Mouse (Mus musculus) cerebellum, adult 11-12 months (tissue): ENCODE results near the gene Rsu1.
"Not testable (repeated sequence)": the region's sequence is repeated elsewhere in the genome, so short reads cannot be mapped to it uniquely, and the experiment has no call there.

Experiments
- DNase-seq: peaks from one replicate; pipeline ENCODE4 v3.0.0; 2022

The Rsu1 gene

DNA sequence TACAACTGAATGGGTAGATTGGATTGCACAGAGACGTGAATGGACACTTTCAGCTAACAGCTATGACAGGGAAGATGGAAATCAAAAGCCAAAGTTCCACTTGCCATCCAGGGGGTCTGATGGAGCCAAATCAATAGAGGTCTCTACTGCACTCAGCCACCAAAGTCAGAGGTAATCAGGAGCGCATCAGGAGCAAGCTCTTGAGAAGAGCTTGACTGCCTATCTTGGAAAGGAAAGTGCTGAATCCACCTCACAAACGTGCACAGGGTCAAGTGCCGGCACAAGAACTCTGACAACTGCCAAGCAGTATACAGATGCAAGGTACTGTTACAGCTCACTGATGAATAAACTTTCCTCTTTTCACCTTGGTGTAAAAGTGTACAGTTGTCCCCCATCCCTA is 47.8 kb downstream of the Rsu1 start:
- DNase-seq: no peak

DNA sequence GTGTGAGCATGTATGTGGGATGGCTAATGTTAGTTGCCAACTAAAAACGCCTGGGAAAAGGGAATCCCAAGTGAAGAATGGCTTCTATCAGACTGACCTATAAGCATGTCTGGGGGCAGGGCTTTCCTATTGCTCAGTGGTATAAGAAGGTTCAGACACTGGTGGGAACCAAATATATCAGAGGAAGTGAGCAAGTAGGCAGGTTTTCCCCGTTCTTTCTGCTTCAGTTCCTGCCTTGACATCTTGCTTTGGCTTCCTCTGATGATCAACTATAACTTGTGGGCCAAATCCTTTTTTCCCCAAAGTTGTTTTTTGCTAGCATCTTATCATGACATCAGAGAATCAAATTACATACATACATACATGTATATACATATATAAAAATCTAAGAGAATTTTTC is 51.1 kb downstream of the Rsu1 start:
- DNase-seq: no peak

DNA sequence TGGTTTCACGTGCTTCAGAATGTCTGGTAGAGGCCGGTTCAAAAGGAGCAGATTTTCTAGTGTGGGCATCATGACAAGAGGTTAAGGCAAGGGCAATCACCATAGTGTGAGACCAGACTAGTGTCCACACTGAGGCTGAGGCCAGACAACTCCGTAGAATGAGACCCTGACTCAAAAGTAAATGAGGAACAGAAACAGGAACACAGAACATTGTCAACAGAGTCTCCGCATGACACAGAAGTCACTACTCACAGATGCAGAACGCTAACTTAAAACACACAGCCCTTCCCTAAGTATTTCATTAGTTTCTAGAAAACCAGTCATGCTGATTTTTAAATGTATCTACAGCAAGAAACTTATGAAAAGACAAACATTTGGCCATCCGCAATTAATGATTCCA is 53.1 kb downstream of the Rsu1 start:
- DNase-seq: no peak

DNA sequence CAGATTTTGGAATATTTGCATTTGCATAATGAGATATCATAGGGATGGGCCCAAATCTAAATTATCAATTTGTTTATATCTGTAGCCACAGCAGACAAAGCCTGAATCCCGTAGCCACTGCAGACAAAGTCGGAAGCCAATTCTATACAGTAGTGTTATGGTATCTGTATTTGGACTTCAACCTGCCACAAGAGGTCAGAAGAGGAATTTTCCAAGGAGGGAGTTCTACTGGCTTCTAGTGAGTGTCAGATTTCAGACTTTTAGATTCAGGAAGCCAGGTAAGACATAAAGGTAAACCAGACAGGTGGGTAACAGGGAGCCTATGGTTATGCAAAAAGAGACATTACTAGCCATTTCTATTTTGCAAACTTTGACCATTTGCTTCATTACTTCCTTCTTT is 64.4 kb downstream of the Rsu1 start:
- DNase-seq: no peak

DNA sequence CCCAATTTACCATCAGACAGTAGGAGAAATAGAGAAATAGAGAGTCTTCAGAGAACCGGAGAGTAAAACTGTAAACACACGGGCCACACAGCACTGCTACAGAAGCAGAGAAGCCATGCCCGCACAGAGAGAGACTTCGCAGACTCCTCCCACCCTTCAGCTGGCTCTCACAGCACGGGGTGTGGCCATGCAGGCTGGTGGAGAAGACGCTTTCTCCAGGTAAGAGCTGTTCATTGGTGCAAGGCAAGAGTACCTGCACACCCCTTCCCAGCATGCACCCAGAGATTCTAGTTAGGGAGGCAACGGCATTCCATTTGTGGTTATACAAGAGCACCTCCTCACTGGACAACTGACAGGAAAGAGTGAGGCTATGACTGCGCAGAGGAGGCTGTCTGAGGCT is 64.8 kb downstream of the Rsu1 start:
- no peak for DNase-seq

DNA sequence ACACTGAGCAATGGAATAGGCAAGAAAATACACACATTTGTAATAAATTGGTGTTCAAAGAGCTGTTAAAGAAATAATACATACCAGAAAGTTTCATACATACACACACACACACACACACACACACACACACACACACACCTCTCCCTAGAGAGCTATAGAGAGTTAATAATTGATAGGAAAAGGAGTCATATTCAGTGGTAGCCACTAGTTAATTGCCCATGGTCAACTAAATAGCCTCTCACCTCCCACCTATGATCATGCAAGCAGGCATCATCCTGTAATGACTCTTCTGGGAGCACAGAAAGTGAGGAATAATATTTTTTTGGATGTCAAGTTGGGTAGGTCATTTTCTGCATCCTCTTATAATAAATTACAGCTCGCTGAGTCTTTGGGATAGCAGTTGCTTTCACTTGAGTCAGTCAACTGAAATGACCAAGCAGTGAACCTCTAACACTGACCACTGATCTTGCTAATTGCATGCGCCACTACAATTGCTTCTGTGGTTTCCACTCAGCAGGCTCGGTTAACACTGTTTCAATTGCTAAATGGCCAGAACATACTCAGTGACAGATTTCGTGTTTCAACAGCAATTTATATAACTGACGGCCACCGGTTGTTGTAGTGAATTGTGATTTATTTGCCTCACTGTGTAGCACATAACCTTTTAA is 68.3 kb downstream of the Rsu1 start:
- DNase-seq: no peak

DNA sequence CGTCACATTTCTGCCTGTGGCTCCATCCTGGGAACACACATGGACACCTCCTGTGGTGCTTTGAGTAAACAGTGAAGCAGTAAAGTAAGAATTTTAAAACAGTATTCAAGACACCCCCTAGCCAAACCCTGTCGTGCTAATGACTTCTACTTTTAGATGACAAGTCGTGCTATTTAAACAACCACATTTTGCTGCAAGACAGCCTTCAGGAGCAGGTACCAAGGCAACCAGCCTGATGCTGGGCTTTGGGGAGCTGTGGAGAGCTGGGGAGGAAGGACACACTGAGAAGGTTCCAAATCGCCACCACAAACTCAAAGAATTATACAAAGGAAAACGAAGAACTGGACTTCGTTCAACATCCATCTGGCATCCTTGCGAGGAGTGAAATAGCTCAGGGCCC is 71.5 kb downstream of the Rsu1 start:
- DNase-seq: no peak

DNA sequence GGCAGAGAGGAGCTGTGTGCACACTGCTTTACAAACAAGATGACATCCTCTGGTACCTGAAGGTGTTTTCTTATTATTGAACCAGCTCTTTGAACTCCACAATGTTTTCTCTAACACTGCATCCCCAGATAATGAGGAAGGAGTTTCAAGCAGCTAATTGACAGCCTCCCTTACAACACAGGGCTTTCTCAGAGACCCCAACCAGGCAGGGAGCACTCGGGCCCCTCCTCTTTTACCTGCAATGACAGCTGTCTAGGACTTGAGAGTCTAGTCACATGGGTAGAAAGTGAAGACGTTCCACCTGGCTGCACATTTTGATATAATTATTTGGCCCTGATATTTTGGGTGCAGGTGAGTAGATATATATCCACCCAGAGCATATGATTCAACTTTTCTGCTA is 72.2 kb downstream of the Rsu1 start:
- DNase-seq: no peak

DNA sequence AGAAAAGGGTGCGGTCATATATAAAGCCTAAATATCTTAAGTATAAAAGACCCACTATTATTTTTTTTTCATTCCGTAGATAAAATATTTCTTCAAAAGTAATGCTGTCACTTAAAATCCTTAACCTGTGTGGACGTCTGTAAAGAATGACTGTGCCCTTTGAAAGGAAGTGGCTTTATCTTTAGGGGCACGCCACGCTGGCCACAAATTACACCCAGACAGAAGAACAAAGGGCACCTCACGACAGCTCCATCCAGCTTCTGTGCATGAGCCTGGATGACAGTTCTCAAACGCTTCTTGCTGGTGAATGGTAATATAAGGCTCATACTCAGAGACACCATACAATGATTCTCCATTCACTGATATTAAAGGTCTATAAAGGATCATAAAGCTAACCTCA is 75.7 kb downstream of the Rsu1 start:
- no peak for DNase-seq

DNA sequence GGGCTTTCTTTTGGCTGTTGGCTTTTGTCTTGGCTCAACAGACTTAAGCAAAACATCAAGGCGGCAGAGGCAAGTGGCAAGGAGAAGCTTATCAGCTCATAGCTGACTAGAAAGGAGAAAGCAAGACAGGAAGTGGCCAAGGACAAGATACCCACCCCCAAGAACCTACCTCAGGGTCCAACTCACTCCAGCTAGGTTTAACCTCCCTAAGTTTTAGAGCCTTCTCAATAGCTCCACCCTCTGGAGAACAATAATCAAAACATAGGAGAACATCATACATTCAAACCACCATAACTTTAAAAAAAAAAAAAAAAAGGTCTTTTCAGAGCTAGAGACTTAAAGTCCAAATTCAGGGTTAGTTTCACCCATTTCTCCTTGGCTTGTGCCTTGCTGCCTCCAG is 79.1 kb downstream of the Rsu1 start:
- no peak for DNase-seq

DNA sequence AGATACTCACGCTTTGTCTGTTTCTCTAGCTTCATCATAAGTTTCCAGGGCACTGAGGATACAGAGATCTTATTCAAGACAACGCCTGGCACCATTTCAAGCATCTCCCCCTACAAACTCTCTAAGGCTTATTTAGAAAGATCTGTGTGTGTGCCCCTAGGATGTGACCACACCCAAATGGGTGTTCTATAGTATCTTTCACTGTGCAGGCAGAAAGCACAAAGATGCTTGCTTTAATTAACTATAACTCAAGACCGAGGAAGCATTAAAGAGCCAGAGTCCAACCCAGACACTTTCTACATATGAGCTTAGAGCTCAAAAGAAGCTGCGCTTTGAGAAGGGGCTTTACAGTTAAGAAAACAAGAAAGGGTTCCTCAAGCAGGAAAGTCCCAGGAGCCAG is 80.4 kb downstream of the Rsu1 start:
- DNase-seq: no peak

DNA sequence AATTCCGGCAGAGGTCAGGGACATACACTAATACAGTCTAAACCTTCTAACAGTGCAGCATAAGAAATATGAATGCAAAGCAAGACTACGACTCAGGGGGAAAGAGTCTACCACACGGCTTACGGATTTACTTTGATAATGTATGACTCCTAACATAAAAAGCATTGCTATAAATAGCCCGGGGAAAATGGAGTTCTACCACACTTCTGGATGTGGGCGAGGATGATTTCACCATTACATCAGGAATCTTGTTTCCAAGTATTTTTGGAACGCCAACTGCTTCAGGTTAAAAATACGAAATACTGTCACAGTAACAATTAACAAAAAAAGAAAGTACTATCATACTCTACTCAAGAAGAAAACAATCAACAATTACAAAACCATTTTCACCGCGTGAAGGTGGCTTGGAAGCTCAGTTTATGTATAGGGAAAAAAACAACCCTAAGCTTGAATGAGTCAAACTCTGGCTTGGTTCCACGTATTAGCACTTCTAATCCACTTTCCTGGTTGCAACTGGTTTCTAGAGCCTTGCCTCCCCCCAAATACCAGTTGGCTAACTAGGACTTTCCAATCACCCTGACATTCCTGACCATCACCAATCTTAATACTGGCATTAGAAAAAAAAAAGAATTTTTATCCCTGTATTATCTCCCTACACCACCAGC is 82.3 kb downstream of the Rsu1 start:
- DNase-seq: no peak

DNA sequence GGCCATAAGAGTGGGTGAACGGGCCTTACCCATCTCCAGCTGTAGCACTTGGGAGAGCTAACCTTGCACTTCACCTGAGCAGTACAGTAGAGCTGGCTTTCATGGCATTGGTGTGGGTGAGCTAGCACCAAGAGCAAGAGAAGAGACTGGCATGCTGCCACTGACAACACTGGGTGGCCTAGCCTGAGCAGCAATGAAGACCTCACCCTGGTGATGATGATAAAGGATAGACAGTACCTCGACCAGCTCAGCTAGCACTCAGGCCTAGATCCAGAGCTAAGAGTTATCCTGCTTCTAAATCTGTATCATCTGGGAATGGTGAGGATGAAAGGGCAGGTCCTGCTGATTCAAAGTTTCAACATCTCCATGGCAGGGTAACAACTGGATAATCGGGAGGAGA is 88.1 kb downstream of the Rsu1 start:
- no peak for DNase-seq

DNA sequence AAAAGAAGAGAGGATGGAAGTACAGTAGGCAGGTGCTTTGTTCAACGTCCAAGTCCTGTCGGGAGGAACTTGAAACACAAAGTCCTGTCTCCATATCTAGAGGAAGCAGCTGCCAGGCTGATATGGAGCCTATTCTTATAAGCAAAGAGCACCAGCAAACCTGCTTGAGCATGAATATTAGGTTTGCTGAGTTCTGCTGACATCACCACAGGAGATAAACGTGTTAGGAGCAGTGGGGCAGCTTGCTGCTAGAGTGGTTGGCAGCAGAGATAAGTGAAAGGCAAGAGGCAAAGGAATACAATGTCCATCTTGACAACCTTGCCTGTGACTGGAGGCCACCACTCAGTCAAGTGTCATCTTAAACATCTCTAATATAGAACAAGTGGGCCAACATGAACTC is 89.3 kb downstream of the Rsu1 start:
- not testable (repeated sequence) for DNase-seq

DNA sequence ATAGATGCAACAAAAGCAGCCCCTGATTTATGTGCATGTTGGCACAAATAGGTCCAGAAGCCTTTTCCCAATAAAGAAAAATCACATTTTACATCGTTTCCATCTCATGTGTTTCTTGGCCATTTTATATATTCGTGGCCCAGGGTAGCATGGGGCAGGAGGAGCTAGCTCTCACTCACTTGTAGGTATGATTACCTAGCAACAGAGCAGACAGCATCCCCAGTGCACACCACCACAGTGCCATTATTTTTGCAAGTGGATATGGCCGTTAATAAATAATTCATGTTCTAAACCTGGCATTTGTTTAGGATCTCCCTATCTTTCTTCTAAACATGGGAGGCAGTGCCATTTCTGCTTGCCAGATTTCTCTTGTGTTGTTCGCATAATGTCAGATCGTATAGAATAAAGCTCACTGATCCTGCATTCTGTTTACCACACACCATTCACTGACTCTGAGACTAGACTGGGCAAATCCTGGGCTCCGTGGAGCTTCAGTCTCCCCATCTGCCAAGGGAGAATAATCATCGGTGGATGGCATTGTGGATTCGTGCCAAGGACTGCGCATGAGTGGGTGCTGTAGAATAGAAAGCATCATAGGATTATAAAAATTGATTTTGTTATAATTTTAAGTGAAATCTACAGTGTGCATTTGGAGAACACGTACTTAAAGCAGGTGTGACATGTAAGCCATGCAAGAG is 93.4 kb downstream of the Rsu1 start:
- DNase-seq: no peak

DNA sequence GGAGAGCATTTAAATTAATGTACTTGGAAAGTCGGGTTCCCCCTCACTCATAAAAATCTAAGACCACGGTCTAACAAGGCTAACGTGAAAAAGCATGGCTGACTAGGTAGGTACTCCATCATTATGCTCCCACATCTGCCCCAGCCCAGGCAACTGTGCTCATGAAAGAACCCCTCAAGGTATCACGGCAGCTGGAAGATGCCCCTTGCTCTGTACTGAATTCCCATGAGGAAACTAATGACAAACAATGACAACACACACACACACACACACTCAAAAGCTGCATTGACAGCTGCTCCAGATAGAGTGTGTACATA is 95.0 kb downstream of the Rsu1 start:
- DNase-seq: no peak

DNA sequence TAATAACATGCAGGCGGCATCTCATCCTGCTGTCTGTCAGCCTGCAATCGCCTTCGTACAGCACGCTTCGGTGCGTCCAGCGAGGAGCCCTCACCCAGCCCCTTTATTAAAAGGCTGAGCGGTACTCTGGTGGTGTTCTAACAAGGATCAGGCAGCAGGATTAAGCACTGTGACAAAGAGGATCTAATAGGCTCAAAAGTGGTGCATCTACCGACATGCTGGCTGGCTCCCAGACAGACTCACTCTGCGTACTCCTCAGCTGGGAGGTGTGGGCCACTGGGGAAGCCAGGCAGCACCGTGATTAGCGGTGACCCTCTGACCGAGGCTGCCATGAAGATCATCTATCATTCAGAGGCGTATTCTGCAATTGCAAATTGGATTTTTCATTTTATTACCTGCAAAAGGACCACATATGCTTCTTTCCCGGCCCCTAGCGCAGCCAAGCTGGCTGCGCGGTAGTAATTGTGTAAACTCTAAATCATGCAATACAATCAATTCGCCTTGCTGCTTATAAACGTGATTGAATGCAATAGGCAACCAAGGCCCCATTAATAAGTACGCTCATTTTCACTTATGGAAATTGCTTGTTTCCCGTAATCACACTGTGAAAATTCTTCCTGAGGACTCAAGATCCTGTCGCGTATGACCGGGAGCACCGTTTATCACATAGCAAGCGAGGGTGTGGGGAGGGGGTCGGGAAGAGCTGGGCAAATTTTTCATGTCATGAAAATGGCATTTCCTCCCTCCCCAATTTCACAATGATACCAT is 95.5 kb downstream of the Rsu1 start:
- no peak for DNase-seq

DNA sequence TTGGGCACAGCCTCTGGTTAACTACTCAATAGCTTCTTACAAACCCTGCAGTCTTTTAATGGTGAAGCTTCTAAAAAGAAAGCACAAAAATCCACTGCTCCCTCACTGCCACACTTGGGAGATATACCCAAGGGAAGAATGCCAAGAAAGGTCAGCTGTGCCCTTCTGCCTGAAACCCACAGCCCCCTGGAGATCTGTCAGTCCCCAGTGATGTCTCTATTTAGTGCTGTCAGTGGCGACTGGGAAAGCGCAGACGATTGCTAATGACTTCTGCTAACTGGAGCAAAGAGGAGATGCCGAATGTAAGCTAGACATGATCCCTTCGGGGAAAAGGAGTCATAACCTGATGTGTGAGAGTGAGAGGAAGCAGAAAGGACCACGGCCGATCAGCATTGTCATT is 96.8 kb downstream of the Rsu1 start:
- no peak for DNase-seq

DNA sequence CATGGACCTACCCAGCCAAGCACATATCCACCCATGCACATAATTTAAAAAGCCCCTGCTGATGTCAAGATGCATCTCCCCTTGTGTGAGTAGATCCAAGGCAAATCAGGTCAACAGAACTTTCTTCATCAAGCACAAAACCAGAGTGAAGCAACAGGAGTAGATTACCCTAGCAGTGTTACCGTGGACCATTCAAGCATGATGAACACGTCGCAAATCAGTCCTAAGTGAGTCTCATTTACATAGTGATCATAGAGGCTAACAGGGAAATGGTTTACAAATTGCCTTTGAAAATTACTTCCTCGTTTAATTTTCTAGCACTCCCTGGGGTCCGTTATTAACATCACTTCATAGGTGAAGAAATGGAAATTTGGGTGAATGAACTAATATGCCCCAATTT is 100.6 kb downstream of the Rsu1 start:
- DNase-seq: no peak

DNA sequence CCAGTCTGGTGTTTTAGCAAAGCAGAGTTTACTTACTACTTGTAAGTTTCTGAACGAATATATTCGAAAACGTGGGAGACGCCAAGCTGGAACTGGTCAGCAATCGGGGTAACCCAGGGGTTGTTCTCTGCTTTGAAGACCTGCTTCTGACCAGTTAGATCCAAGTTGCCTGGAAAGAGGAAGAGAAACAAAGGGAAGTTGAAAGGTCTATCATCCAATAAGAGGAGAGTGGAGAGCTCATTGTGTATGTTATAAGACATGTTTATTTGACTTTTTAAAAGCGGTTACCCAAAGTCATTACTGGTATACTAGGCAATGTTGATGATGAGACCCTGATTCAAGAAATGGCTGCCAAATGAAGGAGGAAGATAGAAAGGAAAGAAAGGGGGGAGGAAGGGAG is 101.3 kb downstream of the Rsu1 start:
- no peak for DNase-seq

DNA sequence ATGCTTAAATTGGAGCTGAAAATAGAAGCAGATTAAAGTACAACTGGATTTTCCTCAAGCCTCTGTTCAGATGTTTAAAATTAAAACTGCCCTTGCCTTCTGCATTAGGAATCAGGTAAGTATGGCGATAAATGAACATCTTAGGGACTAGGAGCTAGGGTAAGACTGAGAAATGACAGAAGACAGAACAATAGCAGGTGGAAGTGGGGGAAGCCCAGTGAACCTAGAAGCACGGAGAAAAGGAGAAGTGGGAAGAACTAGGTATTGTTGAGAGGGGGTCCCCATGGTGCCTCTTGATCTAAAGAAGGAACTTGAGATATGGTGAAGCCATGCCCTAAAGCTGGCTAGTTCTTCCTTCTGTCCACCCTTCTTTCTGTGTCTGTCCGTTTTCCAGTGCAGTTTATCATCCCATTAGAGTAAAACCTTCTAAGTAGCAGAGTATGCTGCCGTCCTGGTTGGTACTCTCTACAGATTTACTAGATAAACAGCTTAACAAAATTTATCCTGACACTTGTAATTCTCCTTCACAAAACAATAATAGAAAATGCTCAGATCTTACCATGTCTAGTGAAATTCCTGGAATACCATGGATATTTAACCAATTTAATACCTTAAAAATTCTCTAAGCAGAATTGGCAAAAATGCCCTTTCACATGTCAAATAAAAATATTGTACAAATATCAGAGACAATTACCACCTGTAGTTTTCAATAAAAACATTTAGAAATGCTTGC is 101.9 kb downstream of the Rsu1 start:
- DNase-seq: no peak

DNA sequence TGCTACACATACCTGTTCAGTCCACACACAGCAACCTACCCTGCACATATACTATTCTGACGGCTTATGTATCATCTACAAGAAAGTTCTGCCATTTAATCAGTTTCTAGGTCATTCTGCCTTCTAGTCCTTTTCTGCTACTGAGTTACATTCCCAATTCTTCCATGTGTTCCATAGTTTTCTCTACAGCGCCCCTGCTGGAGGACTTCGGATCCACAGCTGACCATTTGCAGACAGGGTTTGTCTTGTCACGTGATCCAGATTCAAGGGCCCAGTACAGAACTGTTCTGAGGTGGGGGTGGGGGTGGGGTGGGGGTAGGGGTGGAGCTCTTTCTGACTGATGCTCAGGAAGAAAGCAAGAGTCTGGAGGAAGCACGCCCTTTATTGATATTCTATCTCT is 102.5 kb downstream of the Rsu1 start:
- no peak for DNase-seq

DNA sequence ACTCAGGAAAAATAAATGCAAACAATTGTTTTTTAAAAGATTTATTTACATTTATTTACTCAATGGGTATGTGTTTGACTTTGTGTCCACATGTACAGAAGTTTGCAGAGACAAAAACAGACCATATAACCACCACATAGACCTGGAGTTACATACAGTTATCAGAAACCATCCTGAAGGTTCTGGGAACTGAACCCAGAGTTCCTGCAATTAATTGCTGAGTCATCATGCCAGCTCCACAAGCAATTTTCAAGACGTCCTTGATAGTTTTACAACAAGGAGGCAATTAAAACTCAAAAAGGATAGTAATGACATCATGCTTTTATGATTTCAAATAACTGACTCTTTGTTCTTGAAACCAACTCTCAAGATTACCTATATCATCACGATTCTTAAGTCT is 109.5 kb downstream of the Rsu1 start:
- no peak for DNase-seq
